Mouse (Mus musculus): ENCODE measurements around the gene Fbxl16. TPM values are rescaled to one million over a fixed set of nuclear protein-coding genes. Genes with fewer than 3 reads are reported as not detected.
A peak's percentile ranks its signal among the peaks of the same experiment; 100 is the strongest.

Fbxl16 gene
- total RNA-seq, 2 experiments from 2014 or later = 1.4 to 2.2 TPM

DNA sequence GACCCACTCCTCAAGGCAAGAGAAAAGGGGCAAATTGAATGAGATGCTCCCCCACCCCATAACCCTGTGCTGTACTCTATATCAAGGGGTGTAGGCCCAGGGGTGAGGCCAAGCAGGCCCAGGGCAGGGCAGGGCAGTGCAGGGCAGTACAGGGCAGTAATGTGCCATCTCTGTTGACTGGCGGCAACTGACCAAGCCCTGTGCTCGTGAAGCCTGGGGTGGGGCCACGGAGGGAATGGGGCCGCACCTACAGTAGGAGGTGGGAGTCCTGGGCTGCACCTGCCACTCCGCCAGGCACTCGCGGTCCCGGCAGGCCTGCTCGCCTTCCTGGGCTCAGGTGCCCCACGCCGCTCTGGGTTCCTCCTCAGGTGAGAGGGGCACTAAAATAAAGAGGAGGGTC is 56.4 kb downstream of the Fbxl16 start:
- H3K27ac ChIP-seq = peak overlapping the region; percentile 99; the same call in 1 of the 2 replicates
- intact Hi-C loops (cut with DNase I) = loop anchor here (5.0 kb wide), 1 partner anchor 33 kb away; the partner anchor contains the start of gene Stub1
- no peak for TF ChIP-seq CTCF (IDR thresholded peaks at IDR 0.05)
- H3K4me3 ChIP-seq = peak overlapping the region; percentile 21
- no peak for DNase-seq

DNA sequence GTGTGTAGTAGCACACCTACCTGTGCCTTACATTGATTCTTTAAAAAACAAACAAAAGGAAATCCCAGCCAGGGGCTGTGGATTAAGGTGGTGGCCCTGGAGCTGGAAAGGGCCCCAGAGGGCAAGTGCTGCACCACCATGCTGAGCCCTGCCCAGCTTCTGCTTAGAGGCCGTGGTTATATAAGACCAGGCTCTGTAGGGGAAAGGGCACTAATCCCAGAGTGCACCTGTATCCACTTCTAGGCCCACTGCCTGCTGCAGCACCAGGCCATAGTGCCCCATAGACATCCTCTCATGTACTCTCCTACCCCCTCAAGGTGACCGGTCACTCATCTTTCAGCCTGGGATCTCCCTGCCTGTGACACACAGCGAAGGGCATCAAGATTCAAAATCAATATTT is 57.3 kb downstream of the Fbxl16 start:
- H3K4me3 ChIP-seq = peak overlapping the region; percentile 85
- no peak for TF ChIP-seq CTCF (IDR thresholded peaks at IDR 0.05)
- intact Hi-C loops (cut with DNase I) = loop anchor here (5.0 kb wide), 1 partner anchor 34 kb away; the partner anchor contains the start of gene Stub1
- no peak for DNase-seq
- peak overlapping the region; percentile 99 for H3K27ac ChIP-seq

DNA sequence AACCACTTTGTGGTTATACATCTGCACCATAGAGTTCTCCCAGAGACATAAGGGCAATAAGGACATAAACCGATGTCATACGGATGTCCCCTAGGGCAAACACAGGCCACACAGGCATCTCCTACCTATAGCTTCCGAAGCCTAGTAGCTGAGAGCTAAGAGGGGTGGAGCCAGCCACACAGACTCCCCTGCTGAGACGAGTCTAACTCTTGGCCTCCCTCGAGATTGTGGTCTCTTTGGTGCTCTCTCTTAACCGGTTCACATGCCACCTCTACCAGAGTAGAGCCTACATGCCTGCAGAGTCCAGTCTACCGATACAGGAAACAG is 58.6 kb downstream of the Fbxl16 start:
- TF ChIP-seq CTCF (IDR thresholded peaks at IDR 0.05) = no peak
- intact Hi-C loops (cut with DNase I) = loop anchor here (5.0 kb wide), 1 partner anchor 35 kb away; the partner anchor contains the start of gene Stub1
- H3K27ac ChIP-seq = peak overlapping the region; percentile 99
- H3K4me3 ChIP-seq = peak overlapping the region; percentile 85
- no peak for DNase-seq

DNA sequence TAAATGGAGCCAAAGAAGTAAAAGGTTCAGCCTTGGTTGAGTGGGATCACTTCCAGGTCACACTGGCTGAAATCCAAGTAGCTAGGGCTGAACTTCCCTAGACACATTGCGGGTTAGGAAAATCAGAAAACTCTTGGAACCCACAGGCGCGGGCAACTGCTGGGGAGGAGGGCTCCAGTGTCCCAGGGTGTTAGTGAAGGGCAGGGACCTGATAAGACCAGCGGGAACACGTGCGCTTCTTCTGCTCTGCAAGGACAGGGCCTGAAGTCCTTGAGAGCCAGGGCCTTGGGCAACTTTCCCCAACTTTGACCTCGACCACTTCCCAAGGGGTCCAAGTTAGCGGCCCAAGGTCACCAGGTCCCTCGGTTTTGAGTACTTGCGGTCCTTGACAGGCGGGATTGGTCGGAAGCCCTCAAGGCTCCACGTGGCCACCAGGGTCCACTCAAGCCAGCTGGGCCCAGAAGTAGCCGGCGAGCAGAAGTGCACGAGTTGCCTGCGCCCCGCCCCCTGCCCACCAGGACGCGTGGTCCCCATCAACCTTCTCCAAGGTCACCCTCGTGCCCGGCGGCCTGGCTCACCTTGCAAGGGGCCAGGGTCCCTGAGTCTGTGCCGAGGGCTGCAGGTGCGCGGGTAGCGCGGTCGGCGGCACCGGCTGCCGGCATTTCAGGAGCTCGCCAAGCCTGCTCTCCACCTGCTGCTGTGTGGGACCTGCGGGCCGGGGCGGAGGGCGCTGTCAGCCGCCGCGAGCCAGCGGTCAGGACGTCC is 59.1 kb downstream of the Fbxl16 start:
- peak overlapping the region; percentile 99 for H3K27ac ChIP-seq
- peak; percentile 84 for DNase-seq
- intact Hi-C loops (cut with DNase I) = loop anchor here (5.0 kb wide), 1 partner anchor 36 kb away; the partner anchor contains the start of gene Stub1
- TF ChIP-seq CTCF (IDR thresholded peaks at IDR 0.05) = no peak
- H3K4me3 ChIP-seq = peak overlapping the region; percentile 85

DNA sequence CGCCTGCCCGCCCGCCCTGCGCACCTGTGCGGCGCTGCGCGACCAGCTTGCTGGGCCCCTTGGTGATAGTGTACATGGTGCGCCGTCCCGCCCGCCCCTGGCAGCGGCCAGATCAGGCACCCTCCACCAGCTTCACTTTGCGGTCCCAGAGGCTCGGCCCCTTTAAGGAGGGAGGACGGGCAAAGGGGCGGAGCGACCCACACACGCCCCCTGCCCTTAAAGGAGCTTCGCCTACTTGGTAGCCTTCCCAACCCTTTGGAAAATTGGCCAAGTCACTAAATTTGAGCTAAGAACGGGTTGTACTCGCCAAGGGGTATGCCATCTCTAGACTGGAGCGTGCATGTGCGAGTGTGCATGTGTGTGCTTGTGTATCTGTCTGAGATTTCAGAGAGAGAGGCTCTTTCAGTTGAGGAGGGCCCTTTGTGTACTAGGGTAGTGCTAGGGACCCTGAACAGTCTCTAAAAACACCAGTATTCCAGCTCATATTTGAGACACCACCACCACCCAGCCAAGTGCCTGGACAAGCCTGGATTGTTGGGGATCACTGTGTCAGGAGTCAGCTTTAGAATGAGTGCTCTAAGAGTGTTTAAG is 59.8 kb downstream of the Fbxl16 start, which contains the start of gene Mcrip2:
TSS of gene Mcrip2 (minus strand) at position 164 of the 591 bp plus-strand sequence.
- peak within 1 kb of the TSS; percentile 99 for H3K27ac ChIP-seq
- intact Hi-C loops (cut with DNase I) = loop anchor here (5.0 kb wide), 1 partner anchor 36 kb away; the partner anchor contains the start of gene Stub1
- peak; percentile 92 for DNase-seq
- H3K4me3 ChIP-seq = peak within 1 kb of the TSS; percentile 85
- TF ChIP-seq CTCF (IDR thresholded peaks at IDR 0.05) = 0 out of 2 replicates have a peak, but pooled peaks have one; percentile 11

DNA sequence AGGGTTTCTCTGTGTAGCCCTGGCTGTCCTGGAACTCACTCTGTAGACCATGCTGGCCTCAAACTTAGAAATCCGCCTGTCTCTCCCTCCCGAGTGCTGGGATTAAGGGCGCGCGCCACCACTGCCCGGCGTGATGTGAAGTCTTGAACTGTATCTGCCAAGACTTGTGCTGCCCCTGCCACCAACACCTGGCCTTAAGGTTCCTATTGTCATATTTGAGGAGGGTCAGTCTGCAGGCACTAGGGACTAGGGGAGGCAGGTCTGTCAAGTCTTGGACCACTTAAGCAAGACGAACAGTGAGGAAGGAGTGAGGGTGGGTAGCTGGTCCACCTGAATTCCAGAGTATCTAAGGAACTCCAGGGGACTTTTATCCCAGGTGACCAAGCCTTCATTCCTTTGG is 60.6 kb downstream of the Fbxl16 start:
- TF ChIP-seq CTCF (IDR thresholded peaks at IDR 0.05) = no peak
- intact Hi-C loops (cut with DNase I) = loop anchor here (5.0 kb wide), 1 partner anchor 37 kb away; the partner anchor contains the start of gene Stub1
- Histone ChIP-seq H3K27ac (peak overlapping the region; percentile 99), H3K4me3 (no peak overlapping the region)
- no peak for DNase-seq

DNA sequence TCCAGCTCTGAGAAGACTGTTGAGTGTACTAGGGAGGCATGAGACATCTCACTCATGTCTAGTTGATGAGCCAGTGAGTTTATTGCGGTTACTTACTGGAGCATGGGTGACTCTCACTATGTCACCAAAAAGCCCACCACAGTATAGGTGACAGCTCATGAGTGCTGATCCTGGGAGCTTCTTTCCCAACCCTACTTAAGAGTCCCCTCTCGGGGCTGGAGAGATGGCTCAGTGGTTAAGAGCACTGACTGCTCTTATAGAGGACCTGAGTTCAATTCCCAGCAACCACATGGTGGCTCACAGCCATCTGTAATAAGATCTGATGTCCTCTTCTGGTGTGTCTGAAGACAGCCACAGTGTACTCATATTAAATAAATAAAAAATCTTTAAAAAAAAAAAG is 61.1 kb downstream of the Fbxl16 start:
- no peak overlapping the region for H3K4me3 ChIP-seq
- H3K27ac ChIP-seq = peak overlapping the region; percentile 99; the same call in 1 of the 2 replicates
- TF ChIP-seq CTCF (IDR thresholded peaks at IDR 0.05) = no peak
- intact Hi-C loops (cut with DNase I) = loop anchor here (5.0 kb wide), 1 partner anchor 38 kb away; the partner anchor contains the start of gene Stub1
- no peak for DNase-seq

Small RNAs within 50 kb of the gene (microRNA-seq; reads per million reads assigned to microRNA genes)
- gene Mir3082 (not detected), gene Mir6966 (not detected)

Other genes starting within 250 kb of the Fbxl16 start
- 1 to 10 TPM in 1 of 2 experiments, under 1 TPM in 1; 0.92 to 1.1 TPM for gene Sox8, start 238.4 kb upstream of the Fbxl16 start, total RNA-seq (2021)
- 10 to 100 TPM in 1 of 2 experiments, 1 to 10 TPM in 1; 9.7 to 14.9 TPM for gene Lmf1, start 230.0 kb upstream of the Fbxl16 start, total RNA-seq (2021)
- gene Gng13, start 91.9 kb upstream of the Fbxl16 start, total RNA-seq (2021) = not detected
- under 1 TPM; 0.77 to 0.86 TPM for gene Chtf18, start 81.7 kb upstream of the Fbxl16 start, total RNA-seq (2021)
- gene Rpusd1, start 81.4 kb upstream of the Fbxl16 start, total RNA-seq (2021) = 1 to 10 TPM; 3.9 to 4.0 TPM
- gene Mslnl, start 73.0 kb upstream of the Fbxl16 start, total RNA-seq (2021) = not detected
- under 1 TPM in 1 of 2 experiments, not detected in 1; 0.33 TPM for gene Msln, start 54.7 kb upstream of the Fbxl16 start, total RNA-seq (2021)
- 10 to 100 TPM; 28.6 to 38.7 TPM for gene Narfl, start 35.3 kb upstream of the Fbxl16 start, total RNA-seq (2021)
- 1 to 10 TPM; 9.0 to 9.1 TPM for gene Haghl, start 23.4 kb upstream of the Fbxl16 start, total RNA-seq (2021)
- gene Ccdc78, start 22.5 kb upstream of the Fbxl16 start, total RNA-seq (2021) = not detected
- 10 to 100 TPM; 35.9 to 43.7 TPM for gene Fam173a, start 16.2 kb upstream of the Fbxl16 start, total RNA-seq (2021)
- gene AC134908.4, start 13.4 kb upstream of the Fbxl16 start, total RNA-seq (2021) = not detected
- gene Metrn, start 11.9 kb upstream of the Fbxl16 start, total RNA-seq (2021) = 10 to 100 TPM; 40.4 to 41.0 TPM
- gene Wdr24, start 14.5 kb downstream of the Fbxl16 start, total RNA-seq (2021) = 10 to 100 TPM in 1 of 2 experiments, 1 to 10 TPM in 1; 8.7 to 10.0 TPM
- 10 to 100 TPM; 11.5 to 13.0 TPM for gene Jmjd8, start 19.8 kb downstream of the Fbxl16 start, total RNA-seq (2021)
- 10 to 100 TPM; 85.8 to 93.8 TPM for gene Stub1, start 24.3 kb downstream of the Fbxl16 start, total RNA-seq (2021)
- gene Rhbdl1, start 28.2 kb downstream of the Fbxl16 start, total RNA-seq (2021) = 10 to 100 TPM; 17.2 to 20.2 TPM
- gene Gm20683, start 32.7 kb downstream of the Fbxl16 start, total RNA-seq (2021) = 10 to 100 TPM; 13.0 to 15.9 TPM
- gene Rhot2, start 35.8 kb downstream of the Fbxl16 start, total RNA-seq (2021) = 10 to 100 TPM; 58.1 to 89.3 TPM
- 1 to 10 TPM in 1 of 2 experiments, under 1 TPM in 1; 0.66 to 1.0 TPM for gene Wdr90, start 52.4 kb downstream of the Fbxl16 start, total RNA-seq (2021)
- gene Mcrip2, start 59.7 kb downstream of the Fbxl16 start, total RNA-seq (2021) = 100 to 1,000 TPM in 1 of 2 experiments, 10 to 100 TPM in 1; 85.3 to 117 TPM
- 10 to 100 TPM; 27.7 to 33.7 TPM for gene Mettl26, start 66.0 kb downstream of the Fbxl16 start, total RNA-seq (2021)
- gene Wfikkn1, start 71.8 kb downstream of the Fbxl16 start, total RNA-seq (2021) = under 1 TPM; 0.26 to 0.75 TPM
- 1 to 10 TPM; 8.1 to 9.5 TPM for gene Rab40c, start 110.6 kb downstream of the Fbxl16 start, total RNA-seq (2021)
- 10 to 100 TPM; 21.0 to 28.6 TPM for gene Pigq, start 135.9 kb downstream of the Fbxl16 start, total RNA-seq (2021)
- gene Nhlrc4, start 135.9 kb downstream of the Fbxl16 start, total RNA-seq (2021) = not detected
- not detected for gene A930017K11Rik, start 143.5 kb downstream of the Fbxl16 start, total RNA-seq (2021)
- 1 to 10 TPM; 6.0 to 9.4 TPM for gene Capn15, start 176.7 kb downstream of the Fbxl16 start, total RNA-seq (2021)